Mouse (Mus musculus) small intestine, adult 2 months (tissue): ENCODE results near the gene Tcp1.

Source experiments
- CTCF ChIP-seq: fragments of 200-500 bp; IDR thresholded peaks from 2 replicates; pipeline ENCODE4 v1.5.1; 2012; ENCODE audit warnings: low read depth, mild to moderate bottlenecking, control low read depth, inconsistent platforms, low read length, moderate library complexity, mixed read lengths; ENCODE audit not compliant: insufficient replicate concordance, insufficient read length; ENCODE audit errors: extremely low read depth
- POLR2A ChIP-seq: fragments of 200-500 bp; IDR thresholded peaks from 2 replicates; pipeline ENCODE4 v1.6.1; 2012; ENCODE audit warnings: low read depth, mild to moderate bottlenecking, control low read depth, inconsistent platforms, low read length, moderate library complexity

GRCm38 (mm10) chr17:12973851-12974250, 58.4 kb downstream of the Tcp1 start:
- TF ChIP-seq CTCF (no peak), POLR2A (no peak)
